Mouse (Mus musculus) erythroblast, embryonic 14.5 days (primary cell): ENCODE results near the gene Lamp1.

Source experiments
- GATA1 ChIP-seq: IDR thresholded peaks from 2 replicates; pipeline ENCODE4 v1.6.1; 2012; ENCODE audit warnings: low read length, inconsistent platforms, mixed read lengths
- TAL1 ChIP-seq: IDR thresholded peaks from 3 replicates; pipeline ENCODE4 v1.6.1; 2012; ENCODE audit warnings: low read length, inconsistent platforms, mixed read lengths

- TF ChIP-seq GATA1 (no peak), TAL1 (no peak)
Measured at GRCm38 (mm10) chr8:13149287-13149686, 9.7 kb upstream of the Lamp1 start.
